Mouse (Mus musculus) heart, embryonic 10.5 days (tissue): ENCODE data around the gene Zfp598. TPM values are rescaled to one million over a fixed set of nuclear protein-coding genes. Genes with fewer than 3 reads are reported as not detected.
"Not testable (repeated sequence)": the region's sequence is repeated elsewhere in the genome, so short reads cannot be mapped to it uniquely, and the experiment has no call there.

Source experiments
- DNase-seq: peaks from one replicate; pipeline ENCODE4 v3.0.0-alpha.2; 2017; ENCODE audit warnings: low spot score
- H3K27ac ChIP-seq: fragments of 300-500 bp; sonication (generic); 2 replicates; pipeline ENCODE4 v1.5.1; 2016; ENCODE audit warnings: mild to moderate bottlenecking
- H3K27me3 ChIP-seq: fragments of 300-500 bp; sonication (generic); 2 replicates; pipeline ENCODE4 v1.6.1; 2016; ENCODE audit warnings: mild to moderate bottlenecking; ENCODE audit not compliant: poor library complexity, insufficient read depth, severe bottlenecking
- H3K36me3 ChIP-seq: fragments of 300-500 bp; sonication (generic); 2 replicates; pipeline ENCODE4 v1.6.1; 2016; ENCODE audit warnings: mild to moderate bottlenecking, moderate library complexity
- H3K4me1 ChIP-seq: fragments of 300-500 bp; sonication (generic); 2 replicates; pipeline ENCODE4 v1.6.1; 2016; ENCODE audit warnings: mild to moderate bottlenecking
- H3K4me3 ChIP-seq: fragments of 300-500 bp; sonication (generic); 2 replicates; pipeline ENCODE4 v1.5.1; 2016; ENCODE audit warnings: mild to moderate bottlenecking, moderate library complexity
- H3K9me3 ChIP-seq: fragments of 300-500 bp; sonication (generic); 2 replicates; pipeline ENCODE4 v1.6.1; 2016; ENCODE audit warnings: mild to moderate bottlenecking, moderate library complexity
- WGBS: fragments of 180-500 bp; shearing (Covaris S2); methylation state at CpG from one replicate; pipeline ENCODE4 v1.1.7; 2016; 5-methylcytosine and 5-hydroxymethylcytosine counted together
- polyA plus RNA-seq: library from polyadenylated mRNA; unstranded; fragments of >200 nt; fragmentation: Nextera tagmentation; extraction: Ambion mirVana; gene quantifications from 2 replicates; pipeline ENCODE4 v1.2.1, GENCODE M21; 2016

The Zfp598 gene
- polyA plus RNA-seq, 1 experiment from 2014 or later, result 26.2 TPM

- Histone ChIP-seq H3K4me1 (peaks cover 50% of the 10 kb centered on the region), H3K27me3 (peaks cover 84% of the 10 kb centered on the region), H3K27ac (peak within 1 kb of the TSS; percentile 90), H3K9me3 (no peaks in the 10 kb centered on the region), H3K36me3 (no peaks in the 10 kb centered on the region), H3K4me3 (peak within 1 kb of the TSS; percentile 86)
- under 1% methylated on average over 35 of the region's 41 CpGs for WGBS
- no peak for DNase-seq
Observed at GRCm38 (mm10) chr17:24650070-24650616, 19.3 kb upstream of the Zfp598 start, which contains the start of gene Slc9a3r2. Gene Slc9a3r2 (minus strand): TSS chr17:24650327.

GRCm38 (mm10) chr17:24650766-24651165 is 18.7 kb upstream of the Zfp598 start:
- DNase-seq, result no peak
- H3K4me3 ChIP-seq, result peak overlapping the region; percentile 86
- H3K36me3 ChIP-seq, result no peaks in the 10 kb centered on the region
- WGBS, result 77% methylated on average over 4 of the region's 4 CpGs
- no peak overlapping the region for H3K27ac ChIP-seq
- no peaks in the 10 kb centered on the region for H3K9me3 ChIP-seq
- H3K27me3 ChIP-seq, result peaks cover 82% of the 10 kb centered on the region
- H3K4me1 ChIP-seq, result peaks cover 43% of the 10 kb centered on the region

- WGBS, result 57% methylated on average over 3 of the region's 3 CpGs
- no peak for DNase-seq
- Histone ChIP-seq H3K36me3 (no peaks in the 10 kb centered on the region), H3K4me1 (peaks cover 37% of the 10 kb centered on the region), H3K4me3 (no peak overlapping the region), H3K9me3 (no peaks in the 10 kb centered on the region), H3K27ac (no peak overlapping the region), H3K27me3 (peaks cover 85% of the 10 kb centered on the region)
Observed at GRCm38 (mm10) chr17:24651835-24652234, 17.7 kb upstream of the Zfp598 start.

DNA sequence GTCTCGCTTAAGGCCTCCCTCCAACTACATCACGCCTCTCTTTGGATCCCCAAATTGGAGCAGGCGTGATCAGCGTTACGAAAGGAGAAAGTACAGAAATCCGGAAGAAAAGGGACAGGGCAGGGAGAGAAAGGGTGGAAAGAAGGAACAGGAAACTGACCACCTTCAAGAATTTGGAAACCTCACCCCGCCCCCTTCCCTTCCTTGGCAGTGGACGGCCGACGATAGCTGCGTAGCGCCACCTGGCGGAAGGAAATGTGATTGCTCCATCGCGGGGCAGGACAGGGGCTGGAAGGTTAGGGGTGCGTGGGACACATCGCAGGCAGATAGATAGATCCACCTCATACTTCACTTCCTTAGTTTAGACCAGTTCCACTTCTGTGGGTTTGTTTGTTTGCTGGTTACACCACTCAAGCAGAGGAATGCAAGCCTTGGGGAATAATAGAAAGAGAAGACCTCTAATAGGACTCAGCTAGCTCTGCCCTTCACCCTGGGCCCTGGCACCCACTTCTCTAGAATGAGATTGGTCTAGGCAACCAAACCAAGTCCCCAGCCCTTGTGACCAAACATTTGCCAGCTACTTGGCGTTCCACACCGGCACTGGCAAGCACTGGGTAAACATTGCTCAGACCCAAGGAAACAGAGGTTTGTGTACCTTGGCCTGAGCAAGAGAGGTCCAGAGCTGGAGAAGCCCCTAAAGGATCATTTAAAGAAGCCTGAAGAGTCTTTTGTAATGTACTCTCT is 15.3 kb upstream of the Zfp598 start:
- Histone ChIP-seq H3K27ac (peak overlapping the region; percentile 74), H3K27me3 (peaks cover 85% of the 10 kb centered on the region), H3K36me3 (no peaks in the 10 kb centered on the region), H3K4me1 (peaks cover 36% of the 10 kb centered on the region), H3K9me3 (no peaks in the 10 kb centered on the region), H3K4me3 (peak overlapping the region; percentile 48)
- 5% methylated on average over 19 of the region's 19 CpGs for WGBS
- DNase-seq, result peak; percentile 92

DNA sequence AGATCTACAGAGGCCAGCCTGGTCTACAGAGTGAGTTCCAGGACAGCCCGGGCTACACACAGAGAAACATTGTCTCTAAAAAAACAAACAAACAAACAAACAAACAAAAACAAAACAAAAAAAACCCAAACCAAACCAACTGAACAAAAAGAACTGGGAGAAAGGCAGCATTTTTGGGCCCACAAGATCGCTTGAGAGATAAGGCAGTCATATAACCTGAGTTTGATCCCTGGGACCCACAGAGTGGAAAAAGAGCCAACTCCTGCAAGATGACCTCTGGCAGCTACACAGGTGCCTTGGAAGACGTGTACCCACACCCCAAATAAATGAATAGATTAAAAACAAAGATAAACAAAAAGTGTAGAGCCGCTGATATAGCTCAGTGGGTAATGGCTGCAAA is 14.5 kb upstream of the Zfp598 start:
- WGBS, result 77% methylated on average over 4 of the region's 4 CpGs
- Histone ChIP-seq H3K36me3 (no peaks in the 10 kb centered on the region), H3K4me3 (no peak overlapping the region), H3K27ac (no peak overlapping the region), H3K9me3 (no peaks in the 10 kb centered on the region), H3K27me3 (peaks cover 87% of the 10 kb centered on the region), H3K4me1 (peaks cover 28% of the 10 kb centered on the region)
- DNase-seq, result no peak

DNA sequence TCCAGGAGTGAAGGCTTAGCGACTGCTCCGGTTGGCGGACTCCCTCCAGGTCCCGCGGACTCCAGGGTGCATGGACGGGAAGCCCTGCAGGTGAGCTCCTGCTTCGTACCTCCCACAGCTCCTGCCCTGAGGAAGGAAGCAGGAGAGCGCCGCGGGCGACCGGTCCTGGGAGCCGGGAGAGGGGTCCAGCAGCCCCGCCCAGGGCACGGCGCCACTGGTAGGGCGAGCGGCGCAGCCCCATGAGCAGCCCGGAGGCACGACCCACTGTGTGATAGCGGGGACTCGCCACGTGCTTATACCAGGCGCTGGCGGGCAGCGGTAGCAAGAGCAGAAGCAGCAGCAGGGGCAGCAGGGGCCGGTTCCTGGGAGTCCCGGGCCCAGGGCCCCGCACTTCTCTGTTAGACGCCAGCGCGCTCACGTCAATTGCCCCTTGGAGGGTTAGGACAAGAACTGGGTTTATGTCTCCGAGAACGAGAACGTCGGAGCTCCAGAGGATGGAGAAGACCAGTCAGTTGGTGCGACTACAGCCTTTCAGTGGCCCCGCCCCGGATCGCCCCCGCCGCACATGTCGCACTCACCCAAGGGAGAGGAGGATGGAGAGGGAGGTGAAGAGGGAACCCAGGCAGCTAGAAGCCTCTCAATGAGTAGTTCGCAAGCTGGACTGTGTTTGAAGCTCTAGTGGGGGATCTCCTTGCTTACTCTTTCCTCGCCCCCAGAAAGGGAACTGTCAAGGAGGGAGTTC is 11.3 kb upstream of the Zfp598 start, which contains the start of gene Npw:
Npw (minus strand) TSS at position 441 of the 742 bp plus-strand sequence.
- peak within 1 kb of the TSS; percentile 67; the same call in 1 of the 2 replicates for H3K27ac ChIP-seq
- peaks cover 79% of the 10 kb centered on the region for H3K27me3 ChIP-seq
- no peak for DNase-seq
- no peaks in the 10 kb centered on the region for H3K9me3 ChIP-seq
- peaks cover 17% of the 10 kb centered on the region for H3K4me1 ChIP-seq
- peak within 1 kb of the TSS; percentile 64 for H3K4me3 ChIP-seq
- no peaks in the 10 kb centered on the region for H3K36me3 ChIP-seq
- WGBS, result 1% methylated on average over 47 of the region's 47 CpGs

- not testable (repeated sequence) for DNase-seq, H3K4me3 ChIP-seq, H3K27me3 ChIP-seq, H3K27ac ChIP-seq, H3K36me3 ChIP-seq, H3K9me3 ChIP-seq
- H3K4me1 ChIP-seq, result peaks cover 28% of the 10 kb centered on the region
- 53% methylated on average over 7 of the region's 7 CpGs for WGBS
Observed at GRCm38 (mm10) chr17:24667011-24667410, 2.5 kb upstream of the Zfp598 start.

- Histone ChIP-seq H3K9me3 (no peaks in the 10 kb centered on the region), H3K4me3 (no peak overlapping the region), H3K27ac (no peak overlapping the region), H3K4me1 (peaks cover 32% of the 10 kb centered on the region), H3K27me3 (peaks cover 1% of the 10 kb centered on the region; the same call in 1 of the 2 replicates), H3K36me3 (no peaks in the 10 kb centered on the region)
- DNase-seq, result peak; percentile 87
- 29% methylated on average over 6 of the region's 6 CpGs for WGBS
Observed at GRCm38 (mm10) chr17:24667416-24667815, 2.1 kb upstream of the Zfp598 start.

GRCm38 (mm10) chr17:24669214-24669544 is 308 bp upstream of the Zfp598 start:
- peaks cover 43% of the 10 kb centered on the region for H3K4me1 ChIP-seq
- H3K9me3 ChIP-seq, result not testable (repeated sequence)

GRCm38 (mm10) chr17:24670246-24670844 is 858 bp downstream of the Zfp598 start:
- Histone ChIP-seq H3K4me1 (peaks cover 49% of the 10 kb centered on the region), H3K27ac (peak overlapping the region; percentile 97), H3K9me3 (no peaks in the 10 kb centered on the region), H3K4me3 (peak overlapping the region; percentile 99), H3K27me3 (no peaks in the 10 kb centered on the region), H3K36me3 (no peaks in the 10 kb centered on the region)
- no peak for DNase-seq
- 12% methylated on average over 8 of the region's 8 CpGs for WGBS

More at GRCm38 (mm10) chr17:24669214-24669544, 308 bp upstream of the Zfp598 start:
- 11% methylated on average over 15 of the region's 15 CpGs for WGBS
- DNase-seq, H3K27me3 ChIP-seq, H3K36me3 ChIP-seq: not testable (repeated sequence)
- H3K27ac ChIP-seq, result peak overlapping the region; percentile 97
- H3K4me3 ChIP-seq, result peak overlapping the region; percentile 99

DNA sequence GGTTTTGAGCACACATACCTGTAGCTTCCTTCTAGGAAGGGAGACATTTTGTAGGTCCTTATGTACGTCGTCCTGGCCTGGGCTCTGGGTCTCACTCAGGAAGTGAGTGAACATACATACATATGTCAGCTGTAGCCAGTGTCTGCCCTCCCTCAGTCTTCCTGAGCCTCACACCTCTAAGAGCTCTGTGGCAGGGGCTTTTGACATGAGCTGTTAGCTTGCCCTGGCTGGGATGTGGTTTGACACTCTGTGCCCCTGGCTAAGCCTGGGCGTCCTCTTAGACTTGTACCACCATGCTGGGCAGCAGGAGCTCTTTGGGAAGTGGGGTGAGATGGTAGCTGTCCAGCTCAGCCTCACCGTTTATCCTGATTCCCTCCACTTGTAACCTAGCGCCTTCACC is 1.9 kb downstream of the Zfp598 start:
- DNase-seq, result no peak
- Histone ChIP-seq H3K9me3 (no peaks in the 10 kb centered on the region), H3K4me1 (peaks cover 57% of the 10 kb centered on the region), H3K4me3 (peak overlapping the region; percentile 99; the same call in 1 of the 2 replicates), H3K27ac (peak overlapping the region; percentile 9; the same call in 1 of the 2 replicates), H3K36me3 (peaks cover under 1% of the 10 kb centered on the region; the same call in 1 of the 2 replicates), H3K27me3 (no peaks in the 10 kb centered on the region)
- WGBS, result 62% methylated on average over 5 of the region's 5 CpGs

GRCm38 (mm10) chr17:24672141-24672540 is 2.7 kb downstream of the Zfp598 start:
- Histone ChIP-seq H3K9me3 (no peaks in the 10 kb centered on the region), H3K27ac (no peak overlapping the region), H3K4me1 (peaks cover 57% of the 10 kb centered on the region), H3K27me3 (no peaks in the 10 kb centered on the region), H3K4me3 (0 out of 2 replicates have a peak overlapping the region, but pooled peaks have one; percentile 15), H3K36me3 (peaks cover 8% of the 10 kb centered on the region)
- DNase-seq, result no peak
- 26% methylated on average over 5 of the region's 5 CpGs for WGBS
